Mouse (Mus musculus): ENCODE results near the gene Ttc22. TPM values are rescaled to one million over a fixed set of nuclear protein-coding genes. Genes with fewer than 3 reads are reported as not detected.
A peak's percentile ranks its signal among the peaks of the same experiment; 100 is the strongest.

The Ttc22 gene
- polyA plus RNA-seq, 1 experiment, result 4.6 TPM

DNA sequence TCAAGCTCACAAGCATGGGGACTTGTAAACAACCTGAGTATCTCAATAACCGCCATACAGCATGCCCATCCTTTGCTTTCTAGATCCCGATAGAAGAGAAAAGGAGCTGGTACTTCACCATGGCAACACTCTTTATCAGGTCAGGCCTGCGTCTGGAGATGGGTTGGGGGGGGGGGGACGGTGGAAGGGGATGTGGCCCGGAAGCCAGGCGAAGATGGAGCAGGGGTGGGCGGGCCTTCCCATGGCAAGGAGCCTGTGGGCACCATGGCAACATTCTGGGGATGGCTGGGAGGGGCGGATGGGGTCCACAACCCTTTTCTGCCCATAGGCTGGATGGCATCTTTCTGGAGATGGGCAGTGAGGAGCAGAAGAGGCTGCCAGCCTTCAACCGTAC lies 11.9 kb downstream of the Ttc22 start:
- H3K4me3 ChIP-seq (ENCODE audit: insufficient read depth, low read depth, low read length), result no peak overlapping the region
- peaks cover 18% of the 10 kb centered on the region for H3K4me1 ChIP-seq (ENCODE audit: control insufficient read depth, insufficient read depth, low read length)
- no peaks in the 10 kb centered on the region for H3K36me3 ChIP-seq (ENCODE audit: control insufficient read depth, insufficient read depth, low read length)
- WGBS, result 64% methylated on average over 9 of the region's 9 CpGs
- TF ChIP-seq POLR2A (IDR thresholded peaks at IDR 0.05; ENCODE audit: low read depth, low read length), result no peak
- no peak for TF ChIP-seq CTCF (conservative IDR thresholded peaks at IDR 0.05; ENCODE audit: insufficient read depth, insufficient read length, low read depth, low read length)
- no peaks in the 10 kb centered on the region for H3K27me3 ChIP-seq (replicated peaks; ENCODE audit: control insufficient read depth, insufficient read depth, low read length)
- H3K27ac ChIP-seq (ENCODE audit: insufficient read depth, low read depth, low read length), result no peak overlapping the region
- DNase-seq, result no peak

GRCm38 (mm10) chr4:106643483-106644217 lies 21.4 kb downstream of the Ttc22 start:
- H3K27me3 ChIP-seq (replicated peaks; ENCODE audit: control insufficient read depth, insufficient read depth, low read length), result no peaks in the 10 kb centered on the region
- no peak overlapping the region for H3K4me3 ChIP-seq (ENCODE audit: insufficient read depth, low read depth, low read length)
- 7% methylated on average over 8 of the region's 8 CpGs for WGBS
- no peaks in the 10 kb centered on the region for H3K36me3 ChIP-seq (ENCODE audit: control insufficient read depth, insufficient read depth, low read length)
- H3K4me1 ChIP-seq (ENCODE audit: control insufficient read depth, insufficient read depth, low read length), result peaks cover 3% of the 10 kb centered on the region; the same call in 1 of the 2 replicates
- no peak overlapping the region for H3K27ac ChIP-seq (ENCODE audit: insufficient read depth, low read depth, low read length)
- peak; percentile 34 for DNase-seq
- TF ChIP-seq CTCF (conservative IDR thresholded peaks at IDR 0.05; ENCODE audit: insufficient read depth, insufficient read length, low read depth, low read length), result no peak
- TF ChIP-seq POLR2A (IDR thresholded peaks at IDR 0.05; ENCODE audit: low read depth, low read length), result no peak

GRCm38 (mm10) chr4:106644218-106644610 lies 22.0 kb downstream of the Ttc22 start:
- peaks cover 3% of the 10 kb centered on the region; the same call in 1 of the 2 replicates for H3K4me1 ChIP-seq (ENCODE audit: control insufficient read depth, insufficient read depth, low read length)
- no peaks in the 10 kb centered on the region for H3K27me3 ChIP-seq (replicated peaks; ENCODE audit: control insufficient read depth, insufficient read depth, low read length)
- H3K27ac ChIP-seq (ENCODE audit: insufficient read depth, low read depth, low read length), result no peak overlapping the region
- no peaks in the 10 kb centered on the region for H3K36me3 ChIP-seq (ENCODE audit: control insufficient read depth, insufficient read depth, low read length)
- TF ChIP-seq CTCF (conservative IDR thresholded peaks at IDR 0.05; ENCODE audit: insufficient read depth, insufficient read length, low read depth, low read length), result no peak
- no peak for TF ChIP-seq POLR2A (IDR thresholded peaks at IDR 0.05; ENCODE audit: low read depth, low read length)
- H3K4me3 ChIP-seq (ENCODE audit: insufficient read depth, low read depth, low read length), result no peak overlapping the region
- 35% methylated on average over 6 of the region's 6 CpGs for WGBS
- no peak for DNase-seq

- H3K27me3 ChIP-seq (replicated peaks; ENCODE audit: control insufficient read depth, insufficient read depth, low read length), result no peaks in the 10 kb centered on the region
- H3K36me3 ChIP-seq (ENCODE audit: control insufficient read depth, insufficient read depth, low read length), result no peaks in the 10 kb centered on the region
- WGBS, result 78% methylated on average over 5 of the region's 5 CpGs
- H3K27ac ChIP-seq (ENCODE audit: insufficient read depth, low read depth, low read length), result no peak overlapping the region
- no peak for TF ChIP-seq POLR2A (IDR thresholded peaks at IDR 0.05; ENCODE audit: low read depth, low read length)
- TF ChIP-seq CTCF (conservative IDR thresholded peaks at IDR 0.05; ENCODE audit: insufficient read depth, insufficient read length, low read depth, low read length), result no peak
- no peak overlapping the region for H3K4me3 ChIP-seq (ENCODE audit: insufficient read depth, low read depth, low read length)
- no peak for DNase-seq
- peaks cover 3% of the 10 kb centered on the region; the same call in 1 of the 2 replicates for H3K4me1 ChIP-seq (ENCODE audit: control insufficient read depth, insufficient read depth, low read length)
Measured at GRCm38 (mm10) chr4:106645797-106646196, 23.6 kb downstream of the Ttc22 start.

DNA sequence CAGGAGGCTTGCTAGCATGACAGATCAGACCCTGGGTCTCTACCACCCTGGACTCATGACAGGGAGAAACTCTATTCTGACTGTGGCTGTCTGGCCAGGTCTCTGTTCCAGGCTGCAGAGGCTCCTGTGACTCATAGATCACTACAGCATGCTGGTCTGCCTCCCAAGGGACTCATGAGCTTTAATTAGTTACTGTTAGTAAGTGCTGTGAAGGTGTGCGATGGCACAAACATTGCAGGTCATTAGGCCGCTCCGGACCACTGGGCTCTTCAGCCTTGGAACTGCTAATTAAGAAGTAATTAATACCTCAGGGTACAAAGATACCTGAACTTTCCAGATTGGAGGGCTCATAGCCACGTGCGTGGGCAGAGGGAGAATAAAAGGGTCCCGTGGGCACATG lies 24.9 kb downstream of the Ttc22 start:
- H3K4me3 ChIP-seq (ENCODE audit: insufficient read depth, low read depth, low read length), result no peak overlapping the region
- H3K36me3 ChIP-seq (ENCODE audit: control insufficient read depth, insufficient read depth, low read length), result no peaks in the 10 kb centered on the region
- WGBS, result 34% methylated on average over 6 of the region's 6 CpGs
- peak; percentile 38 for DNase-seq
- no peak for TF ChIP-seq CTCF (conservative IDR thresholded peaks at IDR 0.05; ENCODE audit: insufficient read depth, insufficient read length, low read depth, low read length)
- no peak for TF ChIP-seq POLR2A (IDR thresholded peaks at IDR 0.05; ENCODE audit: low read depth, low read length)
- peaks cover 6% of the 10 kb centered on the region for H3K4me1 ChIP-seq (ENCODE audit: control insufficient read depth, insufficient read depth, low read length)
- no peaks in the 10 kb centered on the region for H3K27me3 ChIP-seq (replicated peaks; ENCODE audit: control insufficient read depth, insufficient read depth, low read length)
- H3K27ac ChIP-seq (ENCODE audit: insufficient read depth, low read depth, low read length), result no peak overlapping the region

GRCm38 (mm10) chr4:106650833-106651527 lies 28.7 kb downstream of the Ttc22 start, which contains the start of gene Pars2:
TSS of gene Pars2 (plus strand) at chr4:106651069.
- Histone ChIP-seq H3K4me3 (ENCODE audit: insufficient read depth, low read depth, low read length) (peak within 1 kb of the TSS; percentile 91), H3K36me3 (ENCODE audit: control insufficient read depth, insufficient read depth, low read length) (no peaks in the 10 kb centered on the region), H3K27ac (ENCODE audit: insufficient read depth, low read depth, low read length) (peak within 1 kb of the TSS; percentile 49; the same call in 1 of the 2 replicates), H3K4me1 (ENCODE audit: control insufficient read depth, insufficient read depth, low read length) (peaks cover 3% of the 10 kb centered on the region; the same call in 1 of the 2 replicates), H3K27me3 (replicated peaks; ENCODE audit: control insufficient read depth, insufficient read depth, low read length) (no peaks in the 10 kb centered on the region)
- peak; percentile 98 for DNase-seq
- 2% methylated on average over 40 of the region's 40 CpGs for WGBS
- peak; percentile 32 for TF ChIP-seq POLR2A (IDR thresholded peaks at IDR 0.05; ENCODE audit: low read depth, low read length)
- no peak for TF ChIP-seq CTCF (conservative IDR thresholded peaks at IDR 0.05; ENCODE audit: insufficient read depth, insufficient read length, low read depth, low read length)

DNA sequence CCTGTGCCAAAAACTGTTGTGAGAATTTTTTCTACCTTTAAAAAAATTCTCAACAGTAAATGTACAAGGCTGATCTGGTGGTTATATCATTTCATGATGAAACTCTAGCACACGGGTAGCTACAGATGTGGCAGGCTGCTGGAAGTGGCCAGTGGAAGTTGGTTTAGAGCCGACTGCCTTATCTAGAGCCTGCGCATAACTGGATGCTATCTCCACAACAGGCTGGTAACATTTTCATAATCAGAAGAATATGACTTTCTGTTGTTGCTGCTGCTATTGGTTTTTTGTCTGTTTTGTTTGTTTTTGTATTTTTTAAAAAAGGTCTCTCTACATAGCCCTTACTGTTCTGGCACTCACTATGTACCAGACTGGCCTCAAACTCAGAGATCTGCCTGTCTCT lies 30.3 kb downstream of the Ttc22 start:
- Histone ChIP-seq H3K36me3 (ENCODE audit: control insufficient read depth, insufficient read depth, low read length) (no peaks in the 10 kb centered on the region), H3K4me3 (ENCODE audit: insufficient read depth, low read depth, low read length) (no peak overlapping the region), H3K4me1 (ENCODE audit: control insufficient read depth, insufficient read depth, low read length) (peaks cover 3% of the 10 kb centered on the region; the same call in 1 of the 2 replicates), H3K27me3 (replicated peaks; ENCODE audit: control insufficient read depth, insufficient read depth, low read length) (no peaks in the 10 kb centered on the region), H3K27ac (ENCODE audit: insufficient read depth, low read depth, low read length) (no peak overlapping the region)
- WGBS, result 96% methylated on average over 3 of the region's 3 CpGs
- no peak for DNase-seq
- no peak for TF ChIP-seq POLR2A (IDR thresholded peaks at IDR 0.05; ENCODE audit: low read depth, low read length)
- TF ChIP-seq CTCF (conservative IDR thresholded peaks at IDR 0.05; ENCODE audit: insufficient read depth, insufficient read length, low read depth, low read length), result no peak

All from kidney, adult 2 months (tissue).